Mouse (Mus musculus): ENCODE data around the gene Asf1b. TPM values are rescaled to one million over a fixed set of nuclear protein-coding genes. Genes with fewer than 3 reads are reported as not detected.
A peak's percentile ranks its signal among the peaks of the same experiment; 100 is the strongest.

The Asf1b gene
- polyA plus RNA-seq, 1 experiment from 2014 or later, result 40.9 TPM

- H3K4me3 ChIP-seq, result peak within 1 kb of the TSS; percentile 48
- H3K36me3 ChIP-seq, result no peaks in the 10 kb centered on the region
- no peak within 1 kb of the TSS for H3K27ac ChIP-seq
- peaks cover 50% of the 10 kb centered on the region for H3K27me3 ChIP-seq
- no peaks in the 10 kb centered on the region for H3K9me3 ChIP-seq (replicated peaks)
- H3K4me2 ChIP-seq (replicated peaks), result peak within 1 kb of the TSS; percentile 95
- under 1% methylated on average over 45 of the region's 45 CpGs for WGBS
- peaks cover 23% of the 10 kb centered on the region for H3K4me1 ChIP-seq
- peak within 1 kb of the TSS; percentile 60 for H3K9ac ChIP-seq
- peak; percentile 38; the same call in 1 of the 2 replicates for ATAC-seq (ENCODE audit: low FRiP score)
Observed at GRCm38 (mm10) chr8:84011705-84012498, 56.6 kb downstream of the Asf1b start, which contains the start of gene 2210011C24Rik. Gene 2210011C24Rik, minus strand, starts transcription at chr8:84012171.

GRCm38 (mm10) chr8:84012499-84013165 lies 57.3 kb downstream of the Asf1b start:
- peak overlapping the region; percentile 95 for H3K4me2 ChIP-seq (replicated peaks)
- H3K27ac ChIP-seq, result no peak overlapping the region
- no peak overlapping the region; the same call in 1 of the 2 replicates for H3K9ac ChIP-seq
- H3K4me1 ChIP-seq, result peaks cover 23% of the 10 kb centered on the region
- H3K36me3 ChIP-seq, result no peaks in the 10 kb centered on the region
- peak overlapping the region; percentile 48 for H3K4me3 ChIP-seq
- no peak for ATAC-seq (ENCODE audit: low FRiP score)
- peaks cover 53% of the 10 kb centered on the region for H3K27me3 ChIP-seq
- H3K9me3 ChIP-seq (replicated peaks), result no peaks in the 10 kb centered on the region
- WGBS, result 8% methylated on average over 35 of the region's 35 CpGs

- Histone ChIP-seq H3K9ac (no peak overlapping the region), H3K9me3 (replicated peaks) (no peaks in the 10 kb centered on the region), H3K4me3 (no peak overlapping the region), H3K36me3 (no peaks in the 10 kb centered on the region), H3K4me2 (replicated peaks) (no peak overlapping the region), H3K4me1 (peaks cover 17% of the 10 kb centered on the region), H3K27ac (no peak overlapping the region), H3K27me3 (peaks cover 48% of the 10 kb centered on the region)
- 95% methylated on average over 5 of the region's 5 CpGs for WGBS
- no peak for ATAC-seq (ENCODE audit: low FRiP score)
Observed at GRCm38 (mm10) chr8:84015833-84016232, 60.5 kb downstream of the Asf1b start.

GRCm38 (mm10) chr8:84019738-84020137 lies 64.4 kb downstream of the Asf1b start:
- Histone ChIP-seq H3K4me1 (peaks cover 4% of the 10 kb centered on the region), H3K27ac (no peak overlapping the region), H3K36me3 (no peaks in the 10 kb centered on the region), H3K9ac (no peak overlapping the region), H3K4me2 (replicated peaks) (no peak overlapping the region), H3K4me3 (no peak overlapping the region), H3K9me3 (replicated peaks) (no peaks in the 10 kb centered on the region), H3K27me3 (peaks cover 47% of the 10 kb centered on the region)
- 84% methylated on average over 9 of the region's 9 CpGs for WGBS
- ATAC-seq (ENCODE audit: low FRiP score), result no peak

MicroRNA genes within 50 kb of the gene (microRNA counts, 519-probe panel; counts per million panel counts)
- 470 counts per million, percentile 58 among the panel's probes with 10 or more counts for microRNA mmu-miR-1199

Small RNAs within 50 kb of the gene (microRNA-seq; reads per million reads assigned to microRNA genes)
- not detected for gene Gm44330
- not detected for gene Gm44450
- not detected for gene Mir1199
- gene Mir8111, result 2.7 reads per million, percentile 2 among the genes with 10 or more reads in this experiment

Other genes with a start within 250 kb of the Asf1b start
- gene Ddx39, start 240.3 kb upstream of the Asf1b start, polyA plus RNA-seq (2016; fragmentation: Nextera tagmentation; extraction: Ambion mirVana), result 119 and 135 TPM in 2 replicates
- gene Adgre5, start 214.2 kb upstream of the Asf1b start, polyA plus RNA-seq (2016; fragmentation: Nextera tagmentation; extraction: Ambion mirVana), result 18.9 and 19.8 TPM in 2 replicates
- gene Adgrl1, start 55.4 kb upstream of the Asf1b start, polyA plus RNA-seq (2016; fragmentation: Nextera tagmentation; extraction: Ambion mirVana), result 38.7 and 41.5 TPM in 2 replicates
- 1.0 and 1.1 TPM in 2 replicates for gene Gm10644, start 302 bp upstream of the Asf1b start, polyA plus RNA-seq (2016; fragmentation: Nextera tagmentation; extraction: Ambion mirVana)
- 201 and 213 TPM in 2 replicates for gene Prkaca, start 17.5 kb downstream of the Asf1b start, polyA plus RNA-seq (2016; fragmentation: Nextera tagmentation; extraction: Ambion mirVana)
- gene Samd1, start 42.2 kb downstream of the Asf1b start, polyA plus RNA-seq (2016; fragmentation: Nextera tagmentation; extraction: Ambion mirVana), result 8.5 and 9.8 TPM in 2 replicates
- gene 1700067K01Rik, start 46.0 kb downstream of the Asf1b start, polyA plus RNA-seq (2016; fragmentation: Nextera tagmentation; extraction: Ambion mirVana), result 0.89 and 1.5 TPM in 2 replicates
- gene 2210011C24Rik, start 56.7 kb downstream of the Asf1b start, polyA plus RNA-seq (2016; fragmentation: Nextera tagmentation; extraction: Ambion mirVana), result not detected in 2 replicates
- gene Palm3, start 66.0 kb downstream of the Asf1b start, polyA plus RNA-seq (2016; fragmentation: Nextera tagmentation; extraction: Ambion mirVana), result 8.6 and 10.9 TPM in 2 replicates
- gene Il27ra, start 87.1 kb downstream of the Asf1b start, polyA plus RNA-seq (2016; fragmentation: Nextera tagmentation; extraction: Ambion mirVana), result 0.14 and 0.33 TPM in 2 replicates
- gene Rln3, start 89.5 kb downstream of the Asf1b start, polyA plus RNA-seq (2016; fragmentation: Nextera tagmentation; extraction: Ambion mirVana), result not detected in 2 replicates
- 2.1 and 3.0 TPM in 2 replicates for gene Gm10643, start 109.6 kb downstream of the Asf1b start, polyA plus RNA-seq (2016; fragmentation: Nextera tagmentation; extraction: Ambion mirVana)
- 8.9 and 9.4 TPM in 2 replicates for gene Rfx1, start 111.3 kb downstream of the Asf1b start, polyA plus RNA-seq (2016; fragmentation: Nextera tagmentation; extraction: Ambion mirVana)
- 16.4 and 19.7 TPM in 2 replicates for gene Dcaf15, start 149.3 kb downstream of the Asf1b start, polyA plus RNA-seq (2016; fragmentation: Nextera tagmentation; extraction: Ambion mirVana)
- gene Podnl1, start 170.5 kb downstream of the Asf1b start, polyA plus RNA-seq (2016; fragmentation: Nextera tagmentation; extraction: Ambion mirVana), result 0.39 and 0.50 TPM in 2 replicates
- 21.6 and 21.7 TPM in 2 replicates for gene Cc2d1a, start 192.4 kb downstream of the Asf1b start, polyA plus RNA-seq (2016; fragmentation: Nextera tagmentation; extraction: Ambion mirVana)
- gene 4930432K21Rik, start 192.5 kb downstream of the Asf1b start, polyA plus RNA-seq (2016; fragmentation: Nextera tagmentation; extraction: Ambion mirVana), result 1.6 and 1.9 TPM in 2 replicates
- 5.8 and 7.2 TPM in 2 replicates for gene Nanos3, start 229.7 kb downstream of the Asf1b start, polyA plus RNA-seq (2016; fragmentation: Nextera tagmentation; extraction: Ambion mirVana)

All from hindbrain, embryonic 12.5 days (tissue).